Mouse (Mus musculus): ENCODE results near the gene Me3.

The Me3 gene

DNA sequence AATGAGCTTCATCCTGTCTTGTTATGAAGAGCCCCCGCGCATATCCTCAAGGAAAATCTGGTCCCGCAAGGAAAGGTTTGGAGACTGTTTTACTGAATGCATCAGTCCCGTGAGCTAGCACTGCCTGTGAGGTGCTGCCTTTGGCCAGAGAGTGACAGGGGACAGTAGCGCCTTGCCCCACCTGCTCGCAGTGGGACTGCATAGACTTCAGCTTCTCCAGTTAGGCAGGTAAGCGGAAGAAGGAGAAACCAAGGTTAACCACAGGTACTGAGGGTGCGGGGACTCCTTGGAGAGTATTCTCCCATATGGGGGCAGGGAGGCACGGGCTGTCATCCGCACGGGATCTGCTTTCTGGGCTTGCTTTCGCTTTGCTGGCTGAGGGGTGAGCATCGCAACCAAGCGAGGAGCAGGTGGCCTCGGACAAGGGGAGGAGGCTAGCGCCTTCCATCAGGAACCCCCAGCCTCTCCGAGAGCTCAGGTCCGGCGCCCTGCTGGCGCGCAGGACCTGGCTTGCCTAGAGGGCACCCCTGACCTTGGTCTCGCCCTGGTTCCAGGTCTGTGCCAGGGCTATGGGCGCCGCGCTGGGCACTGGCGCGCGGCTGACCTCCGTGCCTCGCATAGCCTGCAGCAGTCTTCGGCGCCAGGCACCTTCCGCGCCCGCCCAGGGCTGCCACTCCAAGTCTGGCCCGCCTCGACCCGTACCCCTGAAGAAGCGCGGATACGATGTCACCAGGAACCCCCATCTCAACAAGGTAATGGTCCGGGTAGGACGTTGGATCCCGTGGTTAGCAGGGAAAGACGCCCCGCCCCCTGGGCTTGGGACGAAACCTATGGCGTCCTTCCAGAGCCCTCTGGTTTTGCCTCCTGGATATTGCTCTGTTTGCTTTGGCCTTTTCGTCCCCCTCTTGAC, at the start of gene Me3:
TSS of gene Me3 (plus strand) at position 51 of the 910 bp plus-strand sequence.
- no peak for DNase-seq (ENCODE audit: extremely low spot score, low read depth, low spot score)

DNA sequence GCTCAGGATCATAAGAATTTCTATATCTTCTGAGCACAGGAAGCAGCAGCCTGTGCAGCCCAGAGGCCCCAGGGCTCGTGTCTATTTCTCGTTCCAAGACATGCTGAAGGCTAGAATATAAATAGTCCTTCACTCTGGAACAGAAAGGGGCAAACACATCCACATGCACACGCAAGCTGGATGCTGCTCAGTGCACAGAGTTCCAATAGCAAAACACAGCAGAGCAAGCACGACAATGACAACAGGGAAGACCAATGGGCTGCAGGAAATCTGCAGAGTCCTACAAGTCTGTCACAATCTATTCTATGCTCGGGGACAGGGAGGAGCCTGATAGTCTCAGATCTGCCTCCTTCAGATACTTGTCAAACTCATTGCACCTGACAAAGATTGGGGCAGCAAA, 42.2 kb upstream of the Me3 start:
- no peak for DNase-seq (ENCODE audit: extremely low spot score, low read depth, low spot score)

DNA sequence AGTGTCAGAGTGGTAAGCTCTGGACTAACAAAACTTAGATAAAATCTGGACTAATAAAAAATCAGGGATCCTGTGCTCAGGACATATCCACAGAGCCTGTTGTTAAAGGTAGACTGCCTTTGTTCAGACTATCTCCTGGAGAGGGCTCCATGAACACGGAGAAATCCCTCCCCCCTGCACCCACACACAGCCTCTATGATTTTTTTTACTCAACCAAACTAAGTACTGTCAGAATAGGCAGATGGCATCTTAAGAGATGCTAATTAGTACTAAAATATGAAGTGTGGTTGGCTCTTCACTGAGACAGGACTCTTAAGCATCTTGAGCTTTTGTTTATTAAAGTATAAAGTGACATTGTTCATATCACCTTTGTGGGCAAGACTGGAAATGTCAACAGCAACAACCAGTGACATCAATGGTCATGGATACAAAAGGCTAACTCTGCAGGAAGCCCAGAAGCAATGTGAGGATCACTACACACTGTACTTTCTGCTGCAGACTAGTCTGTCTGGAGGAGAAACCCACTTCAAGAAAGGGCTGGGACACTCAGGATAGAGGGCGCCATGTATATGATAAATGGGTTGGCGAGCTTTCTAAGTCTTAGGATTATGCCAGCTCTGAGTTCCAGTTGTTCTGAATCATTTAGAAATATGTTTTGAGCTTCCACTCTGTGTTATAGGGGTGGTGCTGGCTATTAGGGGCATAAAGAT, 41.5 kb upstream of the Me3 start:
- no peak for DNase-seq (ENCODE audit: extremely low spot score, low read depth, low spot score)

DNA sequence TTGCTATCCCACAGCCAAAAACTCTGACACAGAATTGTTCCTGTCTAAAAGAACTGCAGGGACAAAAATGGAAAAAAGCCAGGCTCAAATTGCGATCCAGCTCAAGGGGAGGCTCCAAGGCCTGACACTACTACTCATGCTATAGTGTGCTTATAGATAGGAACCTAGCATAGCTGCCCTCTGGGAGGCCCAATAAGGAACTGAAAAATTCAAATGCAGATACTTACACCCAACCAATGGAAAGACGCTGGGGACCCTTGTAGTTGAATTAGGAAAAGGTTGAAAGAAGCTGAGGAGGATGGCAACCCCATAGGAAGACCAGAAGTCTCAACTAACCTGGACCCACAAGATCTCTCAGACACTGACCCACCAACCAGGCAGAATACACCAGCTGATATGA, 36.4 kb upstream of the Me3 start:
- no peak for DNase-seq (ENCODE audit: extremely low spot score, low read depth, low spot score)

DNA sequence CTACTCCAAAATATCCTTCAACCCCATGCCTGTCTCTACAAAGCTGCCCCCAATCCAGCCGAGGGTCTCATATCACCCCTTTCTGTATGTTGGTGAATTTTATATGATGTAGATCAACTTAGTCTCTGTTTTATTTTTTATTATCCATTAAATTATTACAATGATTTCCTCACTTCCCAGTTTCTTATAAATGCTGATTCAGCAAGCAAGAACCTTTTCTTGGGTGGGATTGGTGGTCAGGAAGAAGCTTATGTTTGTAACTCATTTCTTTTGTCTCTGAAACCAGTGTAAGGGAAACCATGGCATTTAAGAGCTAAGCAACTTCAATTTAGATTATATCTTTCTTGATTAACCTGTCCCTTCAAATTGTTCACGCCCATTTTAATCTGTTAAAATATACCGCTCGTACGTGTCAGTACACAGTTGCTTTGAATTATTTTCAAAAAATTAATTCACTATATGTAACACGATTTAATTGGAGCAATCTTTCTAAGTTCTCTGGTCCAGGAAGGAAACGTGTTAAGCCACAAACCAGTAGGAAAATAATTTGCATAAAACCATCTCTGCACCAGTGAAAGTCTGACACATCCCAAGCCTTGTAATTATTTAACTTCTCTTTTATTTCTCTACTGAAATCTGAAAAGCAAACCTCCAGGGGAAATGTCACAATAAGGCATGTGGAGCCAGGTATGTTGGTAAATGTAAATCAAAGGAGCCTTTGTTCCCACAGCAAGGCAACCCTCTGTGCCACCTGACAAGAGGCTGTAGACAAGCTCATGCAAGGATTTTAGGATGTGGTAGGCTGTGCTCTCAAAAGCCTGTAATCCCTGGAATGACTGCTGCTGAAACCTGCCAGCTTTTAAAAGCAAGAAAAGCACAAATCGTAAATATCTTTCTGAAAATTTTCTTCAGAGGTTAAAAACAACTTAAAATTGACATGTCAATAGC, 26.3 kb upstream of the Me3 start:
- DNase-seq (ENCODE audit: extremely low spot score, low read depth, low spot score), result no peak

DNA sequence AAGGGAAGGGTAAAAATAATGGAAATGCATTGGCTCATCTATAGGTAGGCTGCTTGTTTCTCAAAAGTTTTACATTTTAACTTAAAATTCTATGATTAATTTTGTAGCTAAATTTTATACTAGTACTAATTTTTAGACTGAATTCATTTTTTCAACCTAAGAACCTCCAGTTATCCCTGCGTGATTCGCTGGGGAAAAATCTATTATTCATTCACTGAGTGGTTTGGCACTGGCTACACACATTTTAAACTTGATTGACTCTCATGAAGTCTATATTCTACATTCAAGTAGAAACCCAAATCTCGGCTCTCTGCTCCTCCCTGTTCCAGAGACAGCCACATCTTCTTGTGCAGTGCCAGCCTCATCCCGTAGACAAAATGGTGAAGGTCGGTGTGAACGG, 24.9 kb upstream of the Me3 start:
- DNase-seq (ENCODE audit: extremely low spot score, low read depth, low spot score), result no peak

DNA sequence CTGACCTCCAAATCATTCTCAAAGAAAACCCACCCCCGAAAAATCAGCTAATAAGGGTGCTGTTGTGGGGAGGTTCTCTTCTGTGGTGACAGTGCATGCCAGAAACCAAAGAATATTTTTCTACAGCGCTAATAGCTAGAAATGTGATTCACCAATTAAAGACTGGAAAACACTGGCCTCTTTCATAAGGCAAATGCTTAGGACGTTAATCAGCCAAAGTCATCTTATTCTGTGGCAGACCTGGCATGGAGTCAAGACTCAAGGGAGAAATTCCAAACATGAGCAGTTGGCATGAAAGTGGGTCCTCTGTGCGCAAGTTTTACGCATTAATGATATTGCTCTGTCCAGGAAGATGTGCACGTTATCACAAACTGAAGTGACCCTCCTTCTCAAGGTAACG, 21.0 kb upstream of the Me3 start:
- DNase-seq (ENCODE audit: extremely low spot score, low read depth, low spot score), result no peak

DNA sequence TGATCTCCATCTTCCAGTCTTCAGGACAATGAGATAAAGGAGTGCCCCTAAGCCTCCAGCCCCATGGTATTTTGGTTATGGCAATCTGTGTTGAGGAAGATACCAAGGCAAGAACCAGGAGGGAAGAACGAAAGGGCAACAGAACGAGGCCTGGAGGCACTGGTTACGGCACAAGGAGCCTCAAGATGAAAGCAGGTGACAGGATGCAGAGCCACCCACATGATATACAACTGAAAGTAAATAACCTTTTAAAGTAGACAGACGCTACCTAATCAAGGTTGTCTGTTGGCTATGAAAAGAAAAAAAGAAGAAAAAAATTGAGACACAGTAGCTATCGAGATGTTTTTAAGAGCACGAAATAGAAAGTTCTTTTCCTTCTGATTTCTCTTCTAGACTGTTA, 16.0 kb upstream of the Me3 start:
- no peak for DNase-seq (ENCODE audit: extremely low spot score, low read depth, low spot score)

DNA sequence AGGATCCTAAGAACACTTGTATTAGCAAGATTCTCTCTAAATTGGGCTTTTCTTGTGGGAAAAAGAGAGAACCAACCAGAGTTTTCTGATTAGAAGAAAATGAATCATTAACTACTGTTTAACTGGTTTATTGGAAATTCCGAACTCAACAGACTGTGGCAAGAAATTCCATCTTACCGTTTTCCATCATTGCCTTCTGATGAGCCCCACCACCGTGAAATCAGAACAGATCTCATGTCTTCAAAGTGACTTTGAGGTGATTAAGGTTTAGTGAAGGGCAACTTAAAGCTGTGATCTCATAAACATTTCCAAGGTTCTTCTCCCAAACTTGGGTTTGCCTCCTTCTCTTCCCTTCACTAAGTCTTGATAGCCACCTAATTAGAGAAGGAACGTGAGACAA, 8.9 kb upstream of the Me3 start:
- DNase-seq (ENCODE audit: extremely low spot score, low read depth, low spot score), result no peak

DNA sequence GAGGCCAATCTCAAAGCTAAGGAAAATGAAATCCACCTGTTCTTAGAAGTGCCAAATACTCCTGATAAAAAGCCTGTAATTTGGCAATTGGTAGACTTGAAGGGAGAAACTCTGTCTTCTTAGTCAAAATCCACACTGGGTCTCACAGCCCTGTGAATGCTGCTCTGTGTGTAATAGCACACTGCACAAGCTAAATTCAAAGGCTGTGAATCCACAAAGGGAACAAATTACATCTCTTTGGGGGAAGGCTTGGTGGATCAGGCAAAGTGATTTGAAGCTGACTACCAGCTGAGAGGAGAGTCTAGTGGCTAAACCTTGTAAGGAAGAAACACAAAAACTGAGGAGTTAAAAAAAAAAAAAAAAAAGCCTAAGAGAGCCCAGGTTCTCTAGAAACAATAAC, 4.8 kb upstream of the Me3 start:
- no peak for DNase-seq (ENCODE audit: extremely low spot score, low read depth, low spot score)

DNA sequence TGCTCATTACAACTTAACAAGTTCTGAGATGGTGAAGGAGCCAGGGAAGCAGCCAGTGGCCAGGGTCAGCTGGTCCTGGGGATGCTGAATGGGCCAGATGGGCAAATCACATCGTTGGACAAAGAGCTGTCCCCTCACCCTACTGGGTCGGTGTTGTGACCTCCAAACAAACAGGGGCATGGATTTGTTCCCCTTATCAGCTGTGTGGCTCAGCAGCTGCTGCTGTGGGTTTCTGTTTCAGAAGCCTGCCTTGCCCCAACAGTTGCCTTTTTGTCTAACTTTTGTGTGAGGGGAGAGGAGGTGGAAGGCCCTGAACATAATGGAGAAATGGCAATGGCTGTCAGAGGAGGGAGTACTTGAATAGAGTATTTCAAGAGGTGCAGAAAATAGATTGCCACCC, 4.2 kb upstream of the Me3 start:
- DNase-seq (ENCODE audit: extremely low spot score, low read depth, low spot score), result no peak

DNA sequence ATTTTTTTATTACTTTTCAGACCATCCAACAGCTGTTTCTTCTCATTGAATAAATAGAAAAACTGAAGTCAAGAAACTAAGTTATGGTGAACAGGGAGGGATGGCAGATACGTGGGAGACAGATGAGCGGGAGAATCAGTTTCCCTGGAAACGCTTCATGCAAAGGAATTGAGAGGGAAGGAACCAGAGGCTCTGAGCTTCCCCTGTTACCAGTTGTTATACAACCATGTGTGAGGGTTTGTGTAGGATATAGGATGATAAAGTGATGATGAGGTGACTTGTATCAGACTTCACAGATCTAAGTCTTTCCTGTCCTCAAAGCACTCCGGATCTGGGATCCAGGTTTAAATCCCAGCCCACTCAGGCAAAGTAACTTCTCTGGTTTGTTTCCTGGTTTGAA, 3.2 kb upstream of the Me3 start:
- no peak for DNase-seq (ENCODE audit: extremely low spot score, low read depth, low spot score)

DNA sequence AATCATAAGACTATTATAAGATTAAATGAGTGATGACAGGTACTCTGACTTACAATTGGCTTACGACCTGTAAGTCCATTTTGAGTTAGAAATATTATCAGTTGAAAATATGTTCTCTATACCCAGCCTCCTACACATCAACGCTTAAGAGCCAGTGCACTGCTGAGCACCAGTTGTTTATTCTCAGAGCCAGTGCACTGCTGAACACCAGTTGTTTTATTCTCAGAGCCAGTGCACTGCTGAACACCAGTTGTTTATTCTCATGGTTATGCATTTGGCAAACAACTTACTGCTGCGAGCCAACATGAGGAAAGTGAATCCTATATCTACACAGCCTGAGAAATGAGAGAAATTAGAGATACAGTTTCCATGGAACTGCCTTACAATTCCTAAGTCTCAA, 2.3 kb upstream of the Me3 start:
- no peak for DNase-seq (ENCODE audit: extremely low spot score, low read depth, low spot score)

DNA sequence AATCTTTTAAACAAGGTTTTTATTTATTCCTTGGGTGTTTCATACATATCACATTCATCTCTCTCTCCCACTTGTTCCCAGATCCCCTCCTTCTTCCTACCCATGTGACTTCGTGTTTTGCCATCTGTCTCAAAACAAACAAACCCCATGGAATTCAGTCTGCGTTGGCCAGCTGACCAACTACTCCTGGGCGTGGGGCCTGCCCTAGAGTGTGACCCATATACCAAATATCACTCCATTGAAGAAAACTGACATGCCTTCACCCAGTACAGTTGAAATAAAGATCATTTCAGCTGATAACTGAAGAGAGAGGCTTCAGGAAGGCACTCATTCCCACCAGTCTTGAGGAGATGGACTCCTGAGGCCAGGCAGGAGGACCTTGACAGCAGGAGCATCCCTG, 1.4 kb upstream of the Me3 start:
- DNase-seq (ENCODE audit: extremely low spot score, low read depth, low spot score), result no peak

DNA sequence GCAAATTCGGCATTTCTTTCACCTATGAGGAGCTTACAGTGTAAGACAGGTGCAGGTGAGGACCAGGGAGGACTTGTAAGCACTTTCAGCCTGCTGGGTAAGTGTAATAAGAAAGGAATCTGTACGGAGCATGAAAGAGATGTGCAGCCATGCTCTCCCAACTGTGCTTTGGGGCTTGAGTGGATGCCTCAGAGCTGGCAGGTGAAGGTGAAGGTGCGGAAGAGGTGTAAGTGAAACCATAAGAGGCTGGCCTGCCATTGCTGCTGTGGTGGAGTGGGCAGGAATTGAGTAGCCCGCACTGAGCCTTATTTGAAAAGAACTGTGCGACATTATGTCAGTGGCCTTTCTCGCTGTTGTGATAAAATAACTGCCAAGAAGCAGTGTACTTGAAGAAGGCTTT, 8.3 kb downstream of the Me3 start:
- DNase-seq (ENCODE audit: extremely low spot score, low read depth, low spot score), result no peak

DNA sequence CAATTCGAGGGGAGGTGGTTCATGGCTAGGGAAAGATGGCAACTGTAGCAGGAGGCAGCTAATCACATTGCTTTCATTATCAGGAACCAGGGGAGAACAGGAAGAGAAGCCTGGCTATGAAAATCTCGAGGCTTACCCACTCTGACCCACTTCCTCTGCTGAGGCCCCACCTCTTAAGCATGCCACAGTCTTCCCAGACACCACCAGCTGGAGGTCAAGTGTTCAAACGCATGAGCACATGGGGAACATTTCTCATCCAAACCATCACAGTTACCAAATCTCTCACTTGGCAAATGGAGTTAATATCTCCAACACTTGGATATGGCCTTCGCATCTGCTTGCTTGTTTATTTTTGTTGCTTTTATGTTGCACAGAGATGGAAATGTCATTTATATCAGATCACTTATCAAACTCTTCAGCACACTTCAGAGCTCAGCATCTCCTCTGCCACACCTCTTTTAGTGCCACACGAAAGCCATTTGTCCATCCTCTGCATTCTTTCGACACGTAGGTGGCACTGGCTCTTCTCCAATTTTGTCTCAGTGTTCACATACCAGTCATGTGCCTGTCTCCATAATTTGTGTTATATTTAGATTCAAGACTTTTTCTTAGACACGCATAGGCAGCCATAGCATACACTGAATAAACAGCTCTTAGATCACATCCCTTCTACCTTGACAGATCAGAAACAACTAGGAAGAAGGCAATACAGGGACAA, 8.9 kb downstream of the Me3 start:
- DNase-seq (ENCODE audit: extremely low spot score, low read depth, low spot score), result no peak

DNA sequence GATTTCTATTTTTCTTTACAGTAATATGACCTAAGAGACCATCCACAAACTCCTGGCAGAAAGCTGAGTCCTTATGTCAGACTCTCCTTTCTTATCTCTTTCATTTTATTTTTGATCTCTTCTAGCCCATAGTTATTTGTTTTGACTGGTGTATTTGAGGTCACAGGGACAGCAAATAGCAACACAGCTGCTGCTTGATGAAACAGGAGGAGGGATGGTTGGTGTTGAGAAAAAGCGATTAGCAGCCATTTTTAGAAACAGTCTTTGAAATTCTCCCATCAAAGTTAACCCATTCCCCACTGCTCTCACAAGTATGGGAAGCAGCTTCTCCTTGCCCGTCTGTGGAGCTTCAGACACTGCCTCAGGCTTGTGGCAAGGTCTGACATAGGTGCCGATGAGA, 12.8 kb downstream of the Me3 start:
- no peak for DNase-seq (ENCODE audit: extremely low spot score, low read depth, low spot score)

DNA sequence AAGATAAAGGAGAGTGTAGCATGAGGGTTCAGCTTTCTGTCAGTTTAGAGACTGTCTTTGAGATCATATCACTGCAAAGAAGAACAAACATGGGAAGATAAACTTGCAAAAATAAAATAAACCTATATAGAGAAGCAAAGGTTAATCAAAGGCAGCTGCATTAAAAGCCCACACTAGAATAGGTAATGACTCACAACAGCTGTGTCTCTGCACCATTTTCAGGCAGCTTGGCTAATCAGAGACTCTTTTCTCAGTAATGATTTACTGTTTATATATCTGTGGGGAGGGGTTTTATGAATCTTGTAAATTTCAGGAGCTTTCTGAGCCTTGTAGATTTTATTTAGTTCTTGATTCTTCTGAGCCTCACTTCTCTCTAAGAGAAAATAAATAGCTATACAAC, 15.7 kb downstream of the Me3 start:
- no peak for DNase-seq (ENCODE audit: extremely low spot score, low read depth, low spot score)

DNA sequence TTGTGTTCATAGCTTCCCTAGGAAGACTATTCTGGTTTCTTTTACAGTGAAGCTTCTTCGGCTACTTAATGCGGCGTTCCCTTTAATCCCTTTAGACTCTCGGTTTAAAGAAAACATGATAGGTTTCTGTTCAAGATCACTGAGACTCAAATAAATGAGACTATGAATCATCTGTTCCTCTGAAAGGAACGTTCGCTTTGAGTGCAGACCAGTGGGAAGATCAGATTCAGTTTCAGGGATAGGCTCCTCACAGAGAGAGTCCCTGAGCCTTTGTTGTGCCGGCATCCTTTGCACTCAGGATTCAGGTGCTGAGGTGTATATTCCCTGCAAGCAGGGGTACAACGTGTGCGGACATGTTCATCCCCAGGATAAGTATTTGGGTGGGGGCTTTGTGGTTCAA, 25.0 kb downstream of the Me3 start:
- no peak for DNase-seq (ENCODE audit: extremely low spot score, low read depth, low spot score)

DNA sequence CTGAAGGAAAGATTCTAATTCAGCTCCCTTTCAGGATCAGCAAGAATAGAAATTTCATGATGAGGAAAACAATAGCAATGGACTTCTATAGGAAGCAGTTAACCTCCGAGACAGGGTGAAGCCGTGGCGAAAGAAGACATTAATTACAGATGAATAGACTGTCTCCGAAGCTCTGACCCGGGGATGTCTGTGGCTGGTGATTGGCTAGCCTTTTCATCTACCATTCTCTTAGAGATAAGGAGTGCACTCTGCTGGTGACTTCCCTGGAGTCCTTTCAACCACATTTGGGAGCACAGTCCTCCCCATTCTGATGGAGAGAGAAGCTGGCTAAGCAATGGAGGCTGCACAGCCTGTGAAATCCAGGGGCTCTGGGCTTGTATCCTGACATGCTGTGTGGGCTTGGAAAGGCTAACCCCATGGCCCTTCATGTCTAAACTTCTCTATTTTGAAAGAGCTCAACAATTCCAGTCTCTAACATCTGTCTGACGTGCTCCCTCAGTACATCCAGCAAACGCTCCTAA, 25.6 kb downstream of the Me3 start:
- no peak for DNase-seq (ENCODE audit: extremely low spot score, low read depth, low spot score)

DNA sequence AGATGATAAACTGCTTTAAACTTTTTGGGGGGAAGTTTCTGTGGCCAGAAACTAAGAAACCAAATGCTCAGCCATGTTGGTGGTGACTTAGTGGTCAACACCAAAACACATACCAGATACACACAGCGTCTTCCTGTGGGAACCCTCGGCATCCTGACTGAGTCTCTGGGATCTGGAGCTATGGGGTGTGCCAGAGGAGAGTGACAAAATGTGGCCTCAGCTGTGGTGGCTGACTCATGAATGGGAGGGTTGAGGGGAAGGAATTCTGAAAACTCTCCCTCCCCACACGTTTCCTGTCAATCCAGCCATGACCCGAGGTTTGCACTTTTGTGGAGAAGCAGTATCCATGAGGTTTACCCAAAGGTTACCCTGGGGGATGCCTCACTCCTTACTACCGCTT, 32.0 kb downstream of the Me3 start:
- no peak for DNase-seq (ENCODE audit: extremely low spot score, low read depth, low spot score)

All from hindlimb bud, embryonic 11.5 days (tissue).